Mouse (Mus musculus) embryonic facial prominence, embryonic 13.5 days (tissue): ENCODE data around the gene Gm29666. TPM values are rescaled to one million over a fixed set of nuclear protein-coding genes. Genes with fewer than 3 reads are reported as not detected.
"Not testable (repeated sequence)": the region's sequence is repeated elsewhere in the genome, so short reads cannot be mapped to it uniquely, and the experiment has no call there.

Experiments
- ATAC-seq: fragments of 200-750 bp; cut with Nextera tagmentation; 2 replicates; pipeline ENCODE4 v1.8.0; 2017; ENCODE audit warnings: low read depth; ENCODE audit not compliant: insufficient number of reproducible peaks, insufficient read depth, low FRiP score, low TSS enrichment
- H3K27ac ChIP-seq: fragments of 300-500 bp; sonication (generic); 2 replicates; pipeline ENCODE4 v1.5.1; 2015; ENCODE audit warnings: moderate library complexity, mild to moderate bottlenecking, inconsistent platforms
- H3K27me3 ChIP-seq: fragments of 300-500 bp; sonication (generic); 2 replicates; pipeline ENCODE4 v1.6.1; 2015; ENCODE audit warnings: mild to moderate bottlenecking, inconsistent platforms
- H3K36me3 ChIP-seq: fragments of 300-500 bp; sonication (generic); 2 replicates; pipeline ENCODE4 v1.6.1; 2015; ENCODE audit warnings: mild to moderate bottlenecking, inconsistent platforms
- H3K4me1 ChIP-seq: fragments of 300-500 bp; sonication (generic); 2 replicates; pipeline ENCODE4 v1.6.1; 2015; ENCODE audit warnings: inconsistent platforms
- H3K4me2 ChIP-seq: fragments of 300-500 bp; sonication (generic); 2 replicates; pipeline ENCODE4 v1.6.1; 2015; ENCODE audit warnings: moderate library complexity, mild to moderate bottlenecking, inconsistent platforms
- H3K4me3 ChIP-seq: fragments of 300-500 bp; sonication (generic); 2 replicates; pipeline ENCODE4 v1.5.1; 2015; ENCODE audit warnings: mild to moderate bottlenecking, inconsistent platforms
- H3K9ac ChIP-seq: fragments of 300-500 bp; sonication (generic); 2 replicates; pipeline ENCODE4 v1.6.1; 2015; ENCODE audit warnings: mild to moderate bottlenecking, inconsistent platforms
- H3K9me3 ChIP-seq: fragments of 300-500 bp; sonication (generic); 2 replicates; pipeline ENCODE4 v1.6.1; 2016; ENCODE audit warnings: inconsistent platforms
- WGBS: fragments of 180-500 bp; shearing (Covaris S2); methylation state at CpG from one replicate; pipeline ENCODE4 v1.1.7; 2015; ENCODE audit warnings: mixed read lengths; 5-methylcytosine and 5-hydroxymethylcytosine counted together
- polyA plus RNA-seq: library from polyadenylated mRNA; unstranded; fragments of >200 nt; fragmentation: Nextera tagmentation; extraction: Ambion mirVana; gene quantifications from 2 replicates; pipeline ENCODE4 v1.2.1, GENCODE M21; 2015

The Gm29666 gene
- polyA plus RNA-seq, 1 experiment from 2014 or later = 1.0 TPM

- Histone ChIP-seq H3K27ac (no peak overlapping the region), H3K4me2 (no peak overlapping the region; the same call in 1 of the 2 replicates), H3K27me3 (no peaks in the 10 kb centered on the region), H3K4me3 (no peak overlapping the region), H3K9ac (no peak overlapping the region), H3K36me3 (no peaks in the 10 kb centered on the region), H3K4me1 (peaks cover 13% of the 10 kb centered on the region), H3K9me3 (0 out of 2 replicates have a peak, but pooled peaks cover 4% of the 10 kb centered on the region)
- 50% methylated on average over 7 of the region's 7 CpGs for WGBS
- no peak for ATAC-seq
These were observed 21.8 kb downstream of the Gm29666 start for GRCm38 (mm10) chr15:84898077-84898476.

- 0 out of 2 replicates have a peak, but pooled peaks cover 4% of the 10 kb centered on the region for H3K9me3 ChIP-seq
- WGBS = 64% methylated on average over 1 of the region's 1 CpGs
- no peaks in the 10 kb centered on the region for H3K27me3 ChIP-seq
- no peak overlapping the region for H3K27ac ChIP-seq
- peaks cover 13% of the 10 kb centered on the region for H3K4me1 ChIP-seq
- no peak for ATAC-seq
- no peaks in the 10 kb centered on the region for H3K36me3 ChIP-seq
- no peak overlapping the region for H3K4me2 ChIP-seq
- H3K4me3 ChIP-seq = no peak overlapping the region
- no peak overlapping the region for H3K9ac ChIP-seq
These were observed 23.2 kb downstream of the Gm29666 start for GRCm38 (mm10) chr15:84896664-84897063.

DNA sequence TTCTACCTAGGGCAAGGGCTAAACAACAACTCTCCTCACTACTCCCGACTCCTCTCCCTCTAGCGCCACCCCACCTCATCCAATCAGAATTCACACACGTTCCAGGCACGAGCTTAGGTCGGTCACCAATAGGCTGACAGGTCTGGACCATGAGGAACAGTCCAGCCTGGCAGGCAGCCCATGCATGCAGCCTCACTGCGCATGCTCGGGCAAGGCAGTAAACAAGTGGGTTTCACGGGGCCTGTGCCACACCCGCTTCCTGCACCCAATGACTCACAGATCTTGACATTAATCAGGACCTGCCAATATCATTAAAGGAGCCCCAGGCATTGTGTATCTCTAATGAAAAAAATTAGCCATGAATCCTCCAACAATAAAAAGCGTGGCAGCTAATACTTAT, 23.6 kb downstream of the Gm29666 start:
- peaks cover 13% of the 10 kb centered on the region for H3K4me1 ChIP-seq
- not testable (repeated sequence) for H3K9me3 ChIP-seq, H3K9ac ChIP-seq, ATAC-seq, H3K27me3 ChIP-seq, H3K4me2 ChIP-seq, H3K36me3 ChIP-seq, H3K27ac ChIP-seq, H3K4me3 ChIP-seq
- 71% methylated on average over 10 of the region's 10 CpGs for WGBS

DNA sequence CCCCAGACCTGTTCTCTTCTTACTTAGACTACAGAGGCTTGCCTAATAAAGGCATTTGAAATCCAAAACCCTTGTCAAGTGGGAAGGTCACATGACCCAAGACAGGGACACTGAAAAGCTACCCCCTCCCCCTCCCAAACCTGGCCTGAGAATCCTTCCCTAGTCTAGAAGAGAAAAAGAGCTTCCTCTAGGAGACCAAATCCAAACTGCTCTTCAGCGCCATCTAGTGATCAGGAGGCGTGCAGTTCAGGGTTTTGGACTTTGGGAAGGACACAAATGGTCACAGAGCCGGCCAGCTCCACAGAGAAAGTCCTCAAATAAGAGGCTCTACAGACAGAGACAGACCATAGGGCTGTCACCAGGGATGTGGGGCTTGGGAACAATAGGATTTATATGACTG, 28.2 kb downstream of the Gm29666 start:
- H3K27me3 ChIP-seq = no peaks in the 10 kb centered on the region; the same call in 1 of the 2 replicates
- no peak overlapping the region for H3K4me3 ChIP-seq
- H3K4me2 ChIP-seq = no peak overlapping the region
- H3K9me3 ChIP-seq = 0 out of 2 replicates have a peak, but pooled peaks cover 4% of the 10 kb centered on the region
- no peak overlapping the region for H3K9ac ChIP-seq
- no peak for ATAC-seq
- no peak overlapping the region for H3K27ac ChIP-seq
- no peaks in the 10 kb centered on the region for H3K36me3 ChIP-seq
- H3K4me1 ChIP-seq = no peaks in the 10 kb centered on the region
- WGBS = 5% methylated on average over 3 of the region's 3 CpGs

DNA sequence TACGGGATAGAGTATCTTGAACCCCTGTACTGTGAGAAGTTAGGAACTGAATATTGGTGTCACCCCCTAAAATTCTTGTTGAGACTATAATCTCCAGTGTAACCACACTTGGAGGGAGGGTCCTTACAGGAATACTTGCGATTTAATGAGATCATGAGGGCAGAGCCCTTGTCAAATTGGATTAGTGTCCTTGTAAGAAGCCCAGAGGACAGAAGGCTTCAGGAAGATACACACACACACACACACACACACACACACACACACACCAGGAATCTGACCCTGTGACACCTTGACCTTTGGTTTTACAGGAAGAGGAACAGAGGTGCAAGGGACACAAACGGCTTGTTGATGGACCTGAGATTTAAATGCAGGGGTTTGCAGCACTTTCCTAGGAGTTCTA, 28.6 kb downstream of the Gm29666 start:
- no peaks in the 10 kb centered on the region for H3K4me1 ChIP-seq
- no peaks in the 10 kb centered on the region for H3K36me3 ChIP-seq
- no peak overlapping the region for H3K4me3 ChIP-seq
- H3K4me2 ChIP-seq = no peak overlapping the region
- 0 out of 2 replicates have a peak, but pooled peaks cover 4% of the 10 kb centered on the region for H3K9me3 ChIP-seq
- no peak overlapping the region for H3K27ac ChIP-seq
- no peak overlapping the region for H3K9ac ChIP-seq
- ATAC-seq = no peak
- no peaks in the 10 kb centered on the region; the same call in 1 of the 2 replicates for H3K27me3 ChIP-seq
- 35% methylated on average over 3 of the region's 3 CpGs for WGBS

- H3K4me2 ChIP-seq = no peak overlapping the region
- no peaks in the 10 kb centered on the region; the same call in 1 of the 2 replicates for H3K27me3 ChIP-seq
- no peak overlapping the region for H3K9ac ChIP-seq
- no peaks in the 10 kb centered on the region for H3K9me3 ChIP-seq
- H3K4me1 ChIP-seq = no peaks in the 10 kb centered on the region
- no peak overlapping the region for H3K27ac ChIP-seq
- no peak overlapping the region for H3K4me3 ChIP-seq
- H3K36me3 ChIP-seq = no peaks in the 10 kb centered on the region
- no peak for ATAC-seq
- 79% methylated on average over 12 of the region's 12 CpGs for WGBS
These were observed 31.8 kb downstream of the Gm29666 start for GRCm38 (mm10) chr15:84888066-84888465.

DNA sequence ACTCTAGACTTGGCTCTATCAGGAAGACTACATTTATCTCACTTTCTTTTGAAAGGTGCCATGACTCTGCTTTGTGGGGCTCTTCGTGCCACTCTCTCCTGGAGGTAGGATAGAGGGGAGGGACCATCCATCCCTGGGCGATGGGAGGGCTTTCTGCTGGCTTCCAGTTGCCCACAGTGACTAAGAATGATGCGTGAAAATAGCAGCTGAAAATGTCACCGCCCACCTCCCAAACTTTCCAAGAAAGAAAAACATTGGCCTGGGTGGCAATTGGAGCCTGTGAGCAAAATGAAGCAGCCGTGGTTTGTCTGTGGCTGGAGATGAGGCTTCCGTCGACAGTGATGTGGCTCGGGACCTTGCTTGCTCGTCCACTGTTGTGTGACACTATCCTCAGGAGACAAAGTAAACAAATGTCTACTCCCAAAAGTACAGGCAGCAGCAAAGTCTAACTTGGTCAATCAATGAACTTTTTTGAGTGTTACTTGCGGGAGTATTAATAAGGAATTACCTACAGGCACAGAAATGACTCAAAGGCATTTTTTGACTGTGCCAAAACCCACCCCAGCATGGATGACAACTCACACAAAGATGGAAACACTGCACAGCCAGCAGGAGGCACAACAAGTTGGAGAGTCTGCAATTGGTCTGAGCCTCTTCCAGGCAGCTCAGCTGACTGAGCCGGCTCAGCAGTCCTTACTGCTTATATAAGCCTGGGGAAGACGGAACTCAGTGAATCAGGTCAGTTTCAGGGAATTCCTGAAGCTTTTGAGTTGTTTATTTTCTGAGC, 42.6 kb downstream of the Gm29666 start:
- Histone ChIP-seq H3K36me3 (no peaks in the 10 kb centered on the region), H3K4me2 (no peak overlapping the region), H3K27ac (no peak overlapping the region), H3K4me3 (no peak overlapping the region), H3K27me3 (no peaks in the 10 kb centered on the region), H3K9me3 (no peaks in the 10 kb centered on the region), H3K9ac (no peak overlapping the region), H3K4me1 (no peaks in the 10 kb centered on the region; the same call in 1 of the 2 replicates)
- ATAC-seq = no peak
- 82% methylated on average over 12 of the region's 12 CpGs for WGBS

GRCm38 (mm10) chr15:84873867-84874266, 46.0 kb downstream of the Gm29666 start:
- H3K4me2 ChIP-seq = no peak overlapping the region
- no peaks in the 10 kb centered on the region for H3K36me3 ChIP-seq
- H3K27me3 ChIP-seq = no peaks in the 10 kb centered on the region
- no peaks in the 10 kb centered on the region for H3K4me1 ChIP-seq
- H3K9me3 ChIP-seq = no peaks in the 10 kb centered on the region
- no peak overlapping the region for H3K27ac ChIP-seq
- no peak overlapping the region for H3K9ac ChIP-seq
- 82% methylated on average over 4 of the region's 4 CpGs for WGBS
- no peak overlapping the region for H3K4me3 ChIP-seq
- ATAC-seq = no peak

DNA sequence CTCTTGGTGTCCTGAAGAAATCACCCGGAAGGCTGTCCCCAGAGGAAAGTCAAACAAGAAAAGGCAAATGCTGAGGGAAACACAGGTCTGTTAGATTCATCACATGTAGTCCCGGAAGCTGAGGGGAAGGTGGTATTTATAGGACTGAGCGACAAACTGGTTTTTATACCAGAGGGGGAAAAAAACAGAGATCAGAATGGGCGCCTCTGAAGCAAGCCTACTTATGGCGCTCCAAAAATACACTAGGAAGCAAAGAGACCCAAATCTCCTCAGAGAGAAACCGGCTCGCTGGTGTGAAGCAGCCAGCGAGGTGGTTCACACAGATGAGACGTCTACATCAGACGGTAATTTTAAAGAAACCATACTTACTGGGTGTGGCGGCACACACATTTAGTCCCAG, 46.8 kb downstream of the Gm29666 start:
- Histone ChIP-seq H3K9me3 (no peaks in the 10 kb centered on the region), H3K27me3 (no peaks in the 10 kb centered on the region), H3K27ac (no peak overlapping the region), H3K4me3 (no peak overlapping the region), H3K4me1 (no peaks in the 10 kb centered on the region), H3K4me2 (no peak overlapping the region), H3K36me3 (no peaks in the 10 kb centered on the region), H3K9ac (no peak overlapping the region)
- ATAC-seq = no peak
- 85% methylated on average over 11 of the region's 11 CpGs for WGBS

GRCm38 (mm10) chr15:84871802-84872201, 48.0 kb downstream of the Gm29666 start:
- Histone ChIP-seq H3K27ac (no peak overlapping the region), H3K4me1 (no peaks in the 10 kb centered on the region), H3K36me3 (no peaks in the 10 kb centered on the region), H3K9ac (no peak overlapping the region), H3K4me3 (no peak overlapping the region), H3K9me3 (no peaks in the 10 kb centered on the region), H3K4me2 (no peak overlapping the region), H3K27me3 (no peaks in the 10 kb centered on the region)
- 77% methylated on average over 3 of the region's 3 CpGs for WGBS
- no peak for ATAC-seq

GRCm38 (mm10) chr15:84861911-84862310, 57.9 kb downstream of the Gm29666 start:
- Histone ChIP-seq H3K36me3 (no peaks in the 10 kb centered on the region), H3K4me3 (no peak overlapping the region), H3K9ac (no peak overlapping the region), H3K4me1 (peaks cover 3% of the 10 kb centered on the region), H3K9me3 (no peaks in the 10 kb centered on the region), H3K4me2 (no peak overlapping the region), H3K27ac (no peak overlapping the region), H3K27me3 (peaks cover 4% of the 10 kb centered on the region; the same call in 1 of the 2 replicates)
- WGBS = 87% methylated on average over 8 of the region's 8 CpGs
- no peak for ATAC-seq
